Mouse (Mus musculus) neural tube, embryonic 15.5 days (tissue): ENCODE results near the gene Efcab12. TPM values are rescaled to one million over a fixed set of nuclear protein-coding genes. Genes with fewer than 3 reads are reported as not detected.

ENCODE experiments used
- ATAC-seq: fragments of 200-750 bp; cut with Nextera tagmentation; 2 replicates; pipeline ENCODE4 v1.8.0; 2017; ENCODE audit warnings: mild to moderate bottlenecking, moderate TSS enrichment, moderate library complexity; ENCODE audit not compliant: low FRiP score
- H3K27ac ChIP-seq: fragments of 300-500 bp; sonication (generic); replicated peaks from 2 replicates; pipeline ENCODE4 v1.5.1; 2015; ENCODE audit warnings: mild to moderate bottlenecking, inconsistent platforms
- H3K27me3 ChIP-seq: fragments of 300-500 bp; sonication (generic); replicated peaks from 2 replicates; pipeline ENCODE4 v1.6.1; 2015; ENCODE audit warnings: inconsistent platforms
- H3K36me3 ChIP-seq: fragments of 300-500 bp; sonication (generic); 2 replicates; pipeline ENCODE4 v1.6.1; 2015; ENCODE audit warnings: inconsistent platforms
- H3K4me1 ChIP-seq: fragments of 300-500 bp; sonication (generic); 2 replicates; pipeline ENCODE4 v1.6.1; 2015; ENCODE audit warnings: inconsistent platforms
- H3K4me2 ChIP-seq: fragments of 300-500 bp; sonication (generic); 2 replicates; pipeline ENCODE4 v1.6.1; 2015; ENCODE audit warnings: inconsistent platforms, mild to moderate bottlenecking, moderate library complexity
- H3K4me3 ChIP-seq: fragments of 300-500 bp; sonication (generic); replicated peaks from 2 replicates; pipeline ENCODE4 v1.5.1; 2015; ENCODE audit warnings: mild to moderate bottlenecking, inconsistent platforms
- H3K9ac ChIP-seq: fragments of 300-500 bp; sonication (generic); replicated peaks from 2 replicates; pipeline ENCODE4 v1.6.1; 2015; ENCODE audit warnings: mild to moderate bottlenecking, inconsistent platforms
- H3K9me3 ChIP-seq: fragments of 300-500 bp; sonication (generic); replicated peaks from 2 replicates; pipeline ENCODE4 v1.6.1; 2016; ENCODE audit warnings: inconsistent platforms
- WGBS: fragments of 180-500 bp; shearing (Covaris S2); methylation state at CpG from one replicate; pipeline ENCODE4 v1.1.7; 2015; ENCODE audit warnings: mixed read lengths; 5-methylcytosine and 5-hydroxymethylcytosine counted together
- polyA plus RNA-seq: library from polyadenylated mRNA; unstranded; fragments of >200 nt; fragmentation: Nextera tagmentation; extraction: Ambion mirVana; gene quantifications from 2 replicates; pipeline ENCODE4 v1.2.1, GENCODE M21; 2015

Gene Efcab12
- polyA plus RNA-seq, 1 experiment from 2014 or later, result 3.0 TPM

DNA sequence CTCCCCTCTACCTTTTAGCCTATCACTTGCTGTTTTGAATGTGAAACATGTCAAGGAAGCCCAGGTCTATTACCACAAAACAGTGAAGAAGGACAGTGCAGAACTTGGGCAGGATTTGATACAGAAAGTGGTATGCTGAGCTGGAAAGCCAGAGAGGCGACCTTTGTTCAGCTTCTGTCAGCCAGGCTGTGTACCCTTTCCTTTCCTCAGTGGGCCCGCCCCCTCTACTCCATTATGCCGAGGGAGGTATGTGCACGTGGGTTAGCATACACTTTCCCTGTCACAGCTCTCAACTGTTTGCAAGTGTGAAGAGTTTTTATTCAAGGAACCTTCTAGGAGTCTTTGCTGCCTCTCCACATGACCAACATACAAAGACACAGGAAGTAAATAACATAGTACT, 21.0 kb upstream of the Efcab12 start:
- Histone ChIP-seq H3K9ac (no peak overlapping the region), H3K4me3 (no peak overlapping the region), H3K27me3 (no peaks in the 10 kb centered on the region), H3K36me3 (peaks cover 5% of the 10 kb centered on the region), H3K27ac (no peak overlapping the region), H3K4me2 (no peak overlapping the region), H3K4me1 (no peaks in the 10 kb centered on the region), H3K9me3 (no peaks in the 10 kb centered on the region)
- 64% methylated on average over 4 of the region's 4 CpGs for WGBS
- ATAC-seq, result no peak

DNA sequence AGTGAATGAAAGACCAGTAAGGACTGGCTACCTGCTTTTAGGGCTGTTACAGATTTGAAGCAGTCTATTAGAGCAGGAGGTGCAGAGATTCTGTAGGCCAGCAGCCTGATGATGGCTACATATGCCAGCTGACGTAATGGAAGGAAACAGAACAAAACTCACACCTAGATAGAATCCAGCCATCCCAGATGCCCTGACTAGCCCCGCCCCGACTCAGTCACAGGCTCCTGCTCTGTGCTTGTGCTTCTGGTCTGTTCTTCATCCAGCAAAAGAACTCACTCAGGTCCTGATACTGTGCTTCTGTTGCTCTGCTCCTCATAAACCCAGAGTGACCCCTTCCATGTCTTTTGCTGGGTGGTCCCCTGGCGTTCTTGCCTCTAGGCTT, 18.1 kb upstream of the Efcab12 start:
- Histone ChIP-seq H3K27ac (no peak overlapping the region), H3K9me3 (no peaks in the 10 kb centered on the region), H3K27me3 (no peaks in the 10 kb centered on the region), H3K4me3 (no peak overlapping the region), H3K4me1 (peaks cover 16% of the 10 kb centered on the region), H3K4me2 (no peak overlapping the region), H3K36me3 (no peaks in the 10 kb centered on the region), H3K9ac (no peak overlapping the region)
- ATAC-seq, result no peak
- WGBS, result 83% methylated on average over 4 of the region's 4 CpGs

DNA sequence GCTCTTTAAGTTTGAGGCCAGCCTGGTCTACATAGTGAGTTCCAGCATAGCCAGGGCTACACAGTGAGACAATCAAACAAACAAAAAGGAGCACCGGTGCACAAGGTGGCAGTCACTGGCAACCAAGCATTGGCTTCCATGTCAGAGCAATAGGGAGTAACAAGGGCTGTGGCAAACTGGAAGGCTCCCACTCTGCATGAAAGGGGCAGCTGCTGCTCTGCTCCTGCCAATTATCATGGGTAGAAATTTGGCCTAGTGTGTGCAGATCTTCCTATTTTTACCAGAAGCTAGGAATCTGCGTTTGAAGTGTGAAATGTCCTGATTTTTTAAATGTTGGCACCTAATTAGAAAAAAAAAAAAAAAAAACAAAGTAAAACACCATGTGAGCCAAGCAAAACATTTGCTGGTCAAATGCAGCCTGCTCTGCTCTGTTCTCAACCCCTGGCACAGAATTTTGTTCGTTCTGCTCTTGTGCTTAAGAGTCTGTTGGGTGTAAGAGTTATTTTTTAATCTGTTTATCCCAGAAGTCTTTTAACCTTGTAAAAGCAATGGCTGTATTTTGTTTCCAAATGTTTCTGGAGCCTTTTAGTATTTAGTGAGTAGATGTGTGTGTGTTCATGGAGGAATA, 17.6 kb upstream of the Efcab12 start:
- H3K27me3 ChIP-seq, result no peaks in the 10 kb centered on the region
- H3K9ac ChIP-seq, result no peak overlapping the region
- no peak overlapping the region for H3K27ac ChIP-seq
- no peak overlapping the region for H3K4me2 ChIP-seq
- 84% methylated on average over 3 of the region's 3 CpGs for WGBS
- peaks cover 16% of the 10 kb centered on the region for H3K4me1 ChIP-seq
- H3K4me3 ChIP-seq, result no peak overlapping the region
- no peak for ATAC-seq
- no peaks in the 10 kb centered on the region for H3K9me3 ChIP-seq
- no peaks in the 10 kb centered on the region for H3K36me3 ChIP-seq

- no peak overlapping the region for H3K27ac ChIP-seq
- H3K9me3 ChIP-seq, result no peaks in the 10 kb centered on the region
- no peak overlapping the region for H3K4me2 ChIP-seq
- no peak for ATAC-seq
- WGBS, result 71% methylated on average over 2 of the region's 2 CpGs
- H3K4me3 ChIP-seq, result no peak overlapping the region
- 0 out of 2 replicates have a peak, but pooled peaks cover 2% of the 10 kb centered on the region for H3K36me3 ChIP-seq
- no peaks in the 10 kb centered on the region for H3K27me3 ChIP-seq
- no peak overlapping the region for H3K9ac ChIP-seq
- H3K4me1 ChIP-seq, result peaks cover 16% of the 10 kb centered on the region
These were observed 16.2 kb upstream of the Efcab12 start for GRCm38 (mm10) chr6:115854432-115854831.

GRCm38 (mm10) chr6:115853985-115854384, 15.8 kb upstream of the Efcab12 start:
- Histone ChIP-seq H3K4me1 (peaks cover 16% of the 10 kb centered on the region), H3K9ac (peak overlapping the region; percentile 58; the same call in 1 of the 2 replicates), H3K27ac (peak overlapping the region; percentile 85), H3K4me2 (peak overlapping the region; percentile 88), H3K9me3 (no peaks in the 10 kb centered on the region), H3K27me3 (no peaks in the 10 kb centered on the region), H3K4me3 (peak overlapping the region; percentile 68), H3K36me3 (0 out of 2 replicates have a peak, but pooled peaks cover 2% of the 10 kb centered on the region)
- ATAC-seq, result no peak
- 50% methylated on average over 7 of the region's 7 CpGs for WGBS

DNA sequence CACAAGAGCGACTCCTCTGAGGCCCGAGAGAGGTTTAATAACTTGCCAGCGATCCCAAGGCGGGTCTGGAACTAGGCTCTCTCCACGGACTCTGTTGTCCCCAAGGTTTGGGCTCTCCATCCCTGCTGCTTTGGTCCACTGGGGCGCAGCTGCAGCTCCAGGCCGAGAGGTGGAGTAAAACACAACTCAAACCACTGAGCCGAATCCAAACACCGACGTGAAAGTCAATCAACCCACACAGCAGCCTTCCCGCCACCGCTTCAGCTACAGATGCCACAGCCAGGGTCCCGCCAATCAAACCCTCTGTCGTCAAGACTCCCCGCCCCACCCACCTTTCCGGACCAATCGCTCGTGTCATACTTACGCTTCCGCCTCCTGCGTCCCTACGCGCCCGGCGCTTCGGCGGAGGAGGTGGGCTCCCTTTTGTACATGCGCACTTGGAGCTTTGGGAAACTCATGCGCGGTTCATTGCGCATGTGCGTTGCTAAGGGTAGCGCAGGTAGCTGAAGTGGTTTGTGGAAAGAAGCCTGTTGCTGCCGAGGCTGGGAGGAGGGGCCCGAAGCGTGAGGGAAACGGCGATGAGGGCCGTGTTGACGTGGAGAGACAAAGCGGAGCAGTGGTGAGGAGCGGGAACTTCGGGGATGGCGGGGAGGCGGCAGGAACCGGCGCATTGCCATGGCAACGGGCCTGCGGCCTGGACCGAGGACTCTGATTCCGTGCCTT, 15.0 kb upstream of the Efcab12 start, which contains the start of the genes Mbd4 and Ift122:
TSS of gene Mbd4 (minus strand) at position 281 of the 723 bp plus-strand sequence.
TSS of gene Ift122 (plus strand) at position 380 of the 723 bp plus-strand sequence.
- Histone ChIP-seq H3K4me2 (peak within 1 kb of the TSS; percentile 88), H3K36me3 (0 out of 2 replicates have a peak, but pooled peaks cover 2% of the 10 kb centered on the region), H3K9ac (peak within 1 kb of the TSS; percentile 58), H3K27ac (peak within 1 kb of the TSS; percentile 85), H3K9me3 (no peaks in the 10 kb centered on the region), H3K27me3 (no peaks in the 10 kb centered on the region), H3K4me3 (peak within 1 kb of the TSS; percentile 68), H3K4me1 (peaks cover 16% of the 10 kb centered on the region)
- peak; percentile 99 for ATAC-seq
- WGBS, result under 1% methylated on average over 51 of the region's 51 CpGs

DNA sequence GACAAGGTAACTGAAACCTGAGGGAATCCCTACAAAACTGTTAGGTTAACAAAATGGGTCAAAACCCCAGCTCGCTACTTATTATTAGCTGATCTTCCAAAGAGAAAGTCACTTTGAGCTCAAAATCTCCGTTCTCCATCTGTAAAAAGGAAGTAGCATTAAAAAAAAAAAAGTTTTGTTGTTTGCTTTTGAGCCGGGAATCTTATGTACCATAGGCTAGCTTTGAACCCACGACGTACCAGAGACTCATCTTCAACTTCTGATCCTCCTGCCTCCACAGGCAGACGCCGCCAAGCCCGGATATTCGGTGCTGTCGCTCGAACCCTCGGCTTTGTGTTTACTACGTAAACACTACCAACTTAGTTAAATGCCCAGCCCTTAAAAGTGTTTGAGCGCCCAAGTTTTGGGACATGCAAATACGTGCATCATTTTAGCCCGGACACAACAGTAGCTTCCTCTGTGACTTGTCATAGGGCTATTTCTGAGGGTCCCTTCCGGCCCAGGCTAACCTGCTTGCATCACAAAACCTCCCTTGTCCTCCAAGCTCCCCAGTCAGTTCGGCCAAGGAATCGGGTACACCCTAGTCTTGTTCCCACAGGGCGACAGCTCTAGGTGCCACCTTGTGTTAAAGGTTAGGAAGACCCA, 14.4 kb upstream of the Efcab12 start:
- peak overlapping the region; percentile 56 for H3K9ac ChIP-seq
- WGBS, result 6% methylated on average over 20 of the region's 20 CpGs
- H3K9me3 ChIP-seq, result no peaks in the 10 kb centered on the region
- peak overlapping the region; percentile 88 for H3K4me2 ChIP-seq
- no peak for ATAC-seq
- peak overlapping the region; percentile 85 for H3K27ac ChIP-seq
- H3K27me3 ChIP-seq, result no peaks in the 10 kb centered on the region
- peak overlapping the region; percentile 68 for H3K4me3 ChIP-seq
- H3K4me1 ChIP-seq, result peaks cover 16% of the 10 kb centered on the region
- 0 out of 2 replicates have a peak, but pooled peaks cover 2% of the 10 kb centered on the region for H3K36me3 ChIP-seq

- WGBS, result 94% methylated on average over 10 of the region's 10 CpGs
- Histone ChIP-seq H3K9ac (no peak overlapping the region), H3K36me3 (peaks cover 8% of the 10 kb centered on the region), H3K4me1 (peaks cover 13% of the 10 kb centered on the region), H3K27ac (no peak overlapping the region), H3K4me2 (no peak overlapping the region), H3K4me3 (no peak overlapping the region), H3K27me3 (no peaks in the 10 kb centered on the region), H3K9me3 (no peaks in the 10 kb centered on the region)
- no peak for ATAC-seq
These were observed 10.5 kb upstream of the Efcab12 start for GRCm38 (mm10) chr6:115848598-115849304.

GRCm38 (mm10) chr6:115846640-115847411, 8.6 kb upstream of the Efcab12 start:
- Histone ChIP-seq H3K27me3 (no peaks in the 10 kb centered on the region), H3K4me2 (no peak overlapping the region), H3K4me1 (peaks cover under 1% of the 10 kb centered on the region; the same call in 1 of the 2 replicates), H3K36me3 (peaks cover 12% of the 10 kb centered on the region), H3K27ac (no peak overlapping the region), H3K4me3 (no peak overlapping the region), H3K9me3 (no peaks in the 10 kb centered on the region), H3K9ac (no peak overlapping the region)
- ATAC-seq, result no peak
- WGBS, result 51% methylated on average over 8 of the region's 8 CpGs

DNA sequence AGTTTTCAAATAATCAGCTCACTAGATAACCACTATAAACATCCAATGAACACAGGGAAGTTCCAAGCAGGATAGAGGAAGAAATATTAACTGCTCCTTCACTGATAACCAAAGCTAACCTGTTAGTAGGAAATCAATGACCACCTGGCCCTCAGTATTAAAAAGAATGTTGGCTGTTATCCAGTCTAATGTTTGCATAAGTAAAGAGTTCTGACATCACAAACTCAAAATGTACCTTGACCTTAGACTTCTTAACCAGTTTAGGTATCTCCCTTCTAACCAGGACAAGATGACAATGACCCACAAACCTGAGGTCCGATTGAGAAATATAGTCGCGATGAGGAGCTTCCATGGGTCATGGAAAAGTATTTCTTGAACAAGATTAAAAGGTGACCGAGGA, 6.8 kb upstream of the Efcab12 start:
- H3K27me3 ChIP-seq, result no peaks in the 10 kb centered on the region
- WGBS, result 96% methylated on average over 4 of the region's 4 CpGs
- H3K9me3 ChIP-seq, result no peaks in the 10 kb centered on the region
- H3K4me2 ChIP-seq, result no peak overlapping the region
- H3K4me3 ChIP-seq, result no peak overlapping the region
- peaks cover 10% of the 10 kb centered on the region for H3K36me3 ChIP-seq
- H3K9ac ChIP-seq, result no peak overlapping the region
- no peak overlapping the region for H3K27ac ChIP-seq
- H3K4me1 ChIP-seq, result no peaks in the 10 kb centered on the region
- ATAC-seq, result no peak

- Histone ChIP-seq H3K36me3 (peaks cover 4% of the 10 kb centered on the region), H3K4me3 (peak overlapping the region; percentile 42), H3K4me2 (peak overlapping the region; percentile 80), H3K27ac (no peak overlapping the region), H3K9ac (no peak overlapping the region), H3K4me1 (peaks cover 20% of the 10 kb centered on the region), H3K9me3 (no peaks in the 10 kb centered on the region), H3K27me3 (no peaks in the 10 kb centered on the region)
- WGBS, result 72% methylated on average over 5 of the region's 5 CpGs
- ATAC-seq, result peak; percentile 30; the same call in 1 of the 2 replicates
These were observed 533 bp upstream of the Efcab12 start for GRCm38 (mm10) chr6:115838745-115839144.
